Mouse (Mus musculus) heart, embryonic 16.5 days (tissue): ENCODE results near the gene Spry1. TPM values are rescaled to one million over a fixed set of nuclear protein-coding genes. Genes with fewer than 3 reads are reported as not detected.
"Not testable (repeated sequence)": the region's sequence is repeated elsewhere in the genome, so short reads cannot be mapped to it uniquely, and the experiment has no call there.

Experiments used
- ATAC-seq: fragments of 200-750 bp; cut with Nextera tagmentation; replicated peaks from 2 replicates; pipeline ENCODE4 v1.8.0; 2017; ENCODE audit warnings: moderate number of reproducible peaks; ENCODE audit not compliant: insufficient read depth, low FRiP score; ENCODE audit errors: extremely low read depth
- H3K27ac ChIP-seq: fragments of 300-500 bp; sonication (generic); 2 replicates; pipeline ENCODE4 v1.5.1; 2014; ENCODE audit warnings: mild to moderate bottlenecking, low read length, control low read depth, moderate library complexity
- H3K27me3 ChIP-seq: fragments of 300-500 bp; sonication (generic); 2 replicates; pipeline ENCODE4 v1.6.1; 2014; ENCODE audit warnings: low read length, mixed read lengths; ENCODE audit not compliant: control insufficient read depth, insufficient read depth
- H3K36me3 ChIP-seq: fragments of 300-500 bp; sonication (generic); 2 replicates; pipeline ENCODE4 v1.6.1; 2014; ENCODE audit not compliant: control insufficient read depth, insufficient read depth
- H3K4me1 ChIP-seq: fragments of 300-500 bp; sonication (generic); 2 replicates; pipeline ENCODE4 v1.6.1; 2014; ENCODE audit warnings: low read length, mixed read lengths; ENCODE audit not compliant: control insufficient read depth, insufficient read depth
- H3K4me2 ChIP-seq: fragments of 300-500 bp; sonication (generic); 2 replicates; pipeline ENCODE4 v1.6.1; 2014; ENCODE audit warnings: low read depth, mild to moderate bottlenecking, control low read depth, low read length
- H3K4me3 ChIP-seq: fragments of 300-500 bp; sonication (generic); 2 replicates; pipeline ENCODE4 v1.5.1; 2014; ENCODE audit warnings: mild to moderate bottlenecking, control low read depth, low read length
- H3K9ac ChIP-seq: fragments of 300-500 bp; sonication (generic); 2 replicates; pipeline ENCODE4 v1.6.1; 2014; ENCODE audit warnings: low read length, control low read depth
- H3K9me3 ChIP-seq: fragments of 300-500 bp; sonication (generic); replicated peaks from 2 replicates; pipeline ENCODE4 v1.6.1; 2016; ENCODE audit warnings: low read length; ENCODE audit not compliant: control insufficient read depth
- WGBS: fragments of 180-500 bp; shearing (Covaris S2); extraction: QIAGEN DNeasy Blood & Tissue Kit; methylation state at CpG from one replicate; pipeline ENCODE4 v1.1.7; 2014; 5-methylcytosine and 5-hydroxymethylcytosine counted together
- polyA plus RNA-seq: library from polyadenylated mRNA; unstranded; fragments of >200 nt; fragmentation: Nextera tagmentation; extraction: Ambion mirVana; gene quantifications from 2 replicates; pipeline ENCODE4 v1.2.1, GENCODE M21; 2015

Spry1 gene
- polyA plus RNA-seq: 6.9 and 8.2 TPM in 2 replicates

DNA sequence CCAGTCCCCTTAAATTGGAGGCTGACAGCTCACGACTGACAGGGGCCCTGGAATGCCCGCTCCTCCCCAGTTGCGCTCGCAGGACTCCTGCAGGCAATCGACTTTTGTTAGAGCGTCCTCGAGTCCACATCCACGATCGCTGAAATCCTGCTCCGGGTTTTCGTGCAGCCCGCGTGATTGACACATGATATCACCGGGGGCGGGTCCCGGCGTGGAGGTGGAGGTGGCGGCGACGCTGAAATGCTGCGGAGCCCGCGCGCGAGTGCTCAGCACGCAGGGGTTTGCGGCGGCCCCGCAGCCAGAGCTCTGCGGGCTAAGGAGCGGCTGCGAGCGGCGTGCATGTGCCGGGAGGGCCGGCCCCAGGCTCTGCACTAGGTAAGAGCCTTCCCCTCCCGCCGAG lies at the start of gene Spry1:
Gene Spry1 (plus strand): TSS at position 258 of the 400 bp plus-strand sequence.
- Histone ChIP-seq H3K9me3 (no peaks in the 10 kb centered on the region), H3K4me1 (peaks cover 17% of the 10 kb centered on the region), H3K4me3 (peak within 1 kb of the TSS; percentile 90), H3K27ac (peak within 1 kb of the TSS; percentile 81), H3K4me2 (peak within 1 kb of the TSS; percentile 88), H3K9ac (peak within 1 kb of the TSS; percentile 94), H3K36me3 (peaks cover 13% of the 10 kb centered on the region), H3K27me3 (no peaks in the 10 kb centered on the region)
- 1% methylated on average over 38 of the region's 38 CpGs for WGBS
- ATAC-seq: peak; percentile 84

DNA sequence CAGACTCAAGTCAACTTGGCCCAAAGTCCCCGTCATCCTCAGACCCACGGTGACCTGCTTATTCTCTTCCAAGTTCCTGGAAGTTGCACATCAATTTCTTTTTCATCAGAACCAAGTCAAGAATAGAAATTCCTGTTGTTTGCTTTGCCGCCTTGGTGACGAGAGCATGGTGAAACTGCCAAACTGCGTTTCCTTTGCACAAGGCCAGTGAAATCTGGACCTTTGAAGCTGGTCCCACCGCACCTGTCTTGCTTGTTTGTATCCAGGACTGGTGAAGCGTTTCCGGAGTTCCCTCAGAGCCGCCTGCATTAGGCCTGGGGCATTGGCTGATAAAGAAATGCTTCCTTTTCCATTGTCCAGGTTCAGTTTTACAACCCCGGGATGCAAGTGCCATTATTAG lies 44.0 kb upstream of the Spry1 start:
- no peak overlapping the region for H3K9ac ChIP-seq
- no peaks in the 10 kb centered on the region for H3K9me3 ChIP-seq
- ATAC-seq: no peak
- peaks cover 4% of the 10 kb centered on the region; the same call in 1 of the 2 replicates for H3K4me1 ChIP-seq
- H3K36me3 ChIP-seq: no peaks in the 10 kb centered on the region
- no peaks in the 10 kb centered on the region for H3K27me3 ChIP-seq
- H3K4me2 ChIP-seq: no peak overlapping the region
- no peak overlapping the region for H3K27ac ChIP-seq
- no peak overlapping the region for H3K4me3 ChIP-seq
- WGBS: 65% methylated on average over 10 of the region's 10 CpGs

DNA sequence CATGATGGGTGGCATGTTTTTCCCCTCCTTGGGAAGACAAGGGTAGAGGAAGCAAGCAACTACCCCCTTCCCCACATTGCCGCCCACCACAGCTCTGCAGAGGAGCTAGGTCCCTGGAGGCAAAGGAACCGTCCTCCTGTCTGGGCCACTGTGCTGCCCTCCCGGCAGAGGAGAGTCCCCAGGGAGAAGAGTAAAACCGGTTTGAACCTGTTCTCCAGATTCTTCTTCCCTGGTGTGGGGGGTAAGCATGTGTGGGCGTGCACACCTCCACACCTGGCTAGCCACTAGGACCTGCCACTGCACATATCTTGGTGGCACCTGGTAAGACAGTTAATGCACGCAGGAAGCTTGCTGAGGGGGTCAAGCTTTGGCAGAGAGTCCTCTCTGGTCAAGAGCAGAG lies 43.2 kb upstream of the Spry1 start:
- Histone ChIP-seq H3K4me2 (no peak overlapping the region), H3K27ac (no peak overlapping the region), H3K4me1 (peaks cover 4% of the 10 kb centered on the region; the same call in 1 of the 2 replicates), H3K9me3 (no peaks in the 10 kb centered on the region), H3K4me3 (no peak overlapping the region), H3K9ac (no peak overlapping the region), H3K36me3 (no peaks in the 10 kb centered on the region), H3K27me3 (no peaks in the 10 kb centered on the region)
- ATAC-seq: no peak
- 60% methylated on average over 6 of the region's 6 CpGs for WGBS

DNA sequence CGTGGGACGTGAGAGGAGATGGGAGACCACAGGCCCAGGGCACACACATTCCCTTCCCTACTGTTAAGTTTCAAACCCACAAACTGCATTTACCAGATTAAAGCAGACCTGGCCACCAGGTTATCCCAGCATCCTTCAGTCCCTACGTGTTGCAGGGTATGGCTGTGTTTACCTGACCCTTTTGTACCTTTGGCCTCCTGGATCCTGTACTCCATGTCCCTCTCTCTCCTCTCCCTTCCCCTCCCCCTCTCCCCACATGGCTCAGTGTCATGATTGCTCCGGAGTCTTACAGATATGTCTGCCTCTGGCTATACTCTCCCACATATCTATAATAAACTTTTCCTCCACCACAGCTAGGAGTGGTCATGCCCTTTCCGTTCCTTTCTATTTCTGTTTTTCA lies 42.5 kb upstream of the Spry1 start:
- Histone ChIP-seq H3K27ac (no peak overlapping the region), H3K4me1 (peaks cover 4% of the 10 kb centered on the region; the same call in 1 of the 2 replicates), H3K9me3 (no peaks in the 10 kb centered on the region), H3K4me3 (no peak overlapping the region), H3K36me3 (no peaks in the 10 kb centered on the region), H3K9ac (no peak overlapping the region), H3K27me3 (no peaks in the 10 kb centered on the region), H3K4me2 (no peak overlapping the region)
- no peak for ATAC-seq
- 47% methylated on average over 5 of the region's 5 CpGs for WGBS

DNA sequence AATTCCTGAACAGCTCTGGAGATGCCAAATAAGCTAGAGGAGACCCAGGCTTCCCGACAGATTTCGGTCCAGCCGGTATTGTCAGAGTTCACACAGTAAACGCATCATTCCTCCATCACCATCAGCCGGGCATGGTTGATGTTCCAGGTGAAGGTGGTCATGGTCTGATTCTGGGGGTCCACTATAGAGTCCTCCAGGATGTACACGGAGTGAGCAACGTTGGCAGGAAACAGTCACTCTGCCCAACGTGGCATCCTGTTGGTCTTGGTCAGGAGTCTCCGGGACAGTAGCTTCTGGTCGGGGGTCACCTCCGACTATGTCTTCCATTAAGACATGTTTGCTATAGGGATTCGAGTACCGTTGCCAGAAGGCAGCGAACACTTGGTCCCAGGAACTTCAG lies 40.1 kb upstream of the Spry1 start:
- H3K9me3 ChIP-seq, H3K4me1 ChIP-seq, H3K36me3 ChIP-seq, H3K27ac ChIP-seq, H3K27me3 ChIP-seq, ATAC-seq, H3K4me3 ChIP-seq, H3K9ac ChIP-seq, H3K4me2 ChIP-seq: not testable (repeated sequence)
- WGBS: 88% methylated on average over 14 of the region's 14 CpGs

DNA sequence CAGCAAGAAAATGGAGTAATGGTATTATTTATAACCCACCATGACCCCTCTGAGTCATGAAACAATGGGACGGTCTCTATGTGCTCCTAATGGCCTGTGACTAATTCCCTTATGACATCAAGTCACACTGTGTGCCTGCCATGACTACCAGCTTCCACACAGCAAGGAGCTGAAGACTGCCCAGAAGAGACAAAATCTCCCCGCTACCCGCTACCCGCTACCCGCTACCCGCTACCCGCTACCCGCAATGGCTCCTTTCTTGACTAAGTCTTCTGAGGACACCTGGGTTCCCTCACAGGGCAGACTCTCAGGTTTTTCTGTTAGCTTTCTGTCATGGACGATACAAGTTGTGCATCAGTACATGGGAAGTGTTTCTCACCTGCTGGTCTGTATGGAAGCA lies 37.4 kb upstream of the Spry1 start:
- Histone ChIP-seq H3K4me1 (no peaks in the 10 kb centered on the region), H3K9me3 (no peaks in the 10 kb centered on the region), H3K4me2 (no peak overlapping the region), H3K27ac (no peak overlapping the region), H3K9ac (no peak overlapping the region), H3K4me3 (no peak overlapping the region), H3K27me3 (no peaks in the 10 kb centered on the region), H3K36me3 (no peaks in the 10 kb centered on the region)
- ATAC-seq: no peak
- 93% methylated on average over 9 of the region's 9 CpGs for WGBS

DNA sequence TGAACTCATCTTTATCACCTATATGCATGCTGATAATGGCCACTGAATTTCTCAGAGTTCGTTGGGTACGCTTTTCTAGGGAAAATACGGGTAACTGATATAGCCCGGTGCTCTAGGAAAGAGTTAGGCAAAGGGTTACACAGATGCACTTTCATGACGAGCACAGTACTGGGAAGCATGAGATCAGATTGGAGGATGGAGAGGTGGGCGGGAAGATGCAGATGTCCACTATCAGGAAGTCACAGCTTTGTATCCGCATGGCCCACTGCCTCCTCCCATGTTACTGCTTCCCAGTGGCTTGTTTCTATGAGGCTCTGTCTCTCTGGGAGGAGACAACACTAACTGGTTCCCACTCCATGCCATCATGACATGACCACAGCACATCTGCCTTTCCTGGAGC lies 36.9 kb upstream of the Spry1 start:
- H3K27me3 ChIP-seq: no peaks in the 10 kb centered on the region
- H3K27ac ChIP-seq: no peak overlapping the region
- no peak overlapping the region for H3K4me2 ChIP-seq
- no peaks in the 10 kb centered on the region for H3K9me3 ChIP-seq
- WGBS: 76% methylated on average over 7 of the region's 7 CpGs
- no peak for ATAC-seq
- H3K36me3 ChIP-seq: no peaks in the 10 kb centered on the region
- no peak overlapping the region for H3K9ac ChIP-seq
- H3K4me3 ChIP-seq: no peak overlapping the region
- no peaks in the 10 kb centered on the region for H3K4me1 ChIP-seq

DNA sequence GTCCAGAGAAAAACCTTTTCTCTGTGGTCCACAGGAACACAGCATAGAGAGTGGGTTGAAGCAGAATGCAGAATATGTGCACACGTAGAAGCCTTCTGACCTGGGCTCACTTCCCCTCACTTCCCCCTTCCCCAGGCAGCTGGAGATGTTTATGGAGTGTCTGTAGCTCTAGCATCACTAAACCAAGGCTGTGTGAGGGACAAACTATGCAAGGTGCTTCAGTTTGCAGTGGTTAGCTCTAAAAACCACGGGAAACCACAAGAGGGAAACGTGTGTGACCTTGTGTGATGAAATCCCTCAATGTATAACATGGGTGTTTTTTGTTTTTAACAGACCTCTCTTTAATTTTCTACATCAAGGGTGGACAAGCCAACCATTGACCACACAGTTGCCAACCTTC lies 36.2 kb upstream of the Spry1 start:
- Histone ChIP-seq H3K4me2 (no peak overlapping the region), H3K9me3 (no peaks in the 10 kb centered on the region), H3K36me3 (no peaks in the 10 kb centered on the region), H3K27ac (no peak overlapping the region), H3K9ac (no peak overlapping the region), H3K4me1 (no peaks in the 10 kb centered on the region), H3K4me3 (no peak overlapping the region), H3K27me3 (no peaks in the 10 kb centered on the region)
- 70% methylated on average over 3 of the region's 3 CpGs for WGBS
- ATAC-seq: no peak

DNA sequence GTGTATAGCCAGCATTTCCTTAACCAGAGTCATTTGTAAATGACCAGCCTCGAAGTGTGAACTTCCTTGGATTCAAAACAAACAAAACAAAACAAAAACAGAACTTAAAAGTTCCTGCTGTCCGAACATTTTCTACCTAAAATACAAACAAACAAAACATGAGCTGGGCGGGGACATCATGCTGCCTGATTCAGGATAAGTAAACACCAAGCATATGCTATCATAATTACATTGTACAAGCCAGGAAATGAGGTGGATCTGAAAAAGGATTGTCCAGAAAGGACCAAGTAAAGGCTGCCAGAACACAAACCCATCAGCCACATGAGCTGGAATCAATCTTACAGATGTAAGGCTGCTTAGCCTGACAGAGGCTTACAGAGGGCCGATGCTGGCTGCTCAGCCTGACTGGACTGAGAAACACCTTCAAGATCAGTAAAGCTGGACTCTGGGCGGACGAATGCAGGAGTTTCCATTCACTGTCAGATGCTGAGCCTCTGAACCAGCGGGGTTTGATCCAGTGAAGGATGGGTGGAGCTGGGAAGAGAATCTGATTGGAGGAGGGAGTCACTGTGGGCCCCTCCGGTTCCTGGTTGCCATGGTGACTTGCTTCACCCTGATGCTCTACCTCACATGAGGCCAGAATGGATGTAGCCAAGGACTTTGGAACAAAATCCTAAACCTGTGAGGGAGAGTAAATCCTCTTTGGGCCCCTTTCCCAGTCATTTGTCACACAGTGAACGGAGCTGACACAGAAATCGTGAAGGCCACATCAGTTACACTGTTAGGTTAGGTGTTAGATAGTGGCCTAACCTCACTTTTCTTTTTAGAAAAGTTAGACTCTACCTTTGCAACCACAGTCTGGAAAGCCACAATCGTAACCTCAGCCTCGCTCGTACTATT lies 34.5 kb upstream of the Spry1 start:
- 55% methylated on average over 13 of the region's 13 CpGs for WGBS
- H3K9ac ChIP-seq: no peak overlapping the region
- no peak for ATAC-seq
- H3K4me1 ChIP-seq: no peaks in the 10 kb centered on the region
- H3K4me3 ChIP-seq: no peak overlapping the region
- no peak overlapping the region for H3K4me2 ChIP-seq
- no peaks in the 10 kb centered on the region for H3K27me3 ChIP-seq
- peaks cover 3% of the 10 kb centered on the region for H3K9me3 ChIP-seq
- no peaks in the 10 kb centered on the region for H3K36me3 ChIP-seq
- H3K27ac ChIP-seq: 0 out of 2 replicates have a peak overlapping the region, but pooled peaks have one; percentile 16
